Mouse (Mus musculus) neural tube, embryonic 13.5 days (tissue): ENCODE measurements at regions not wholly inside any gene's neighbourhood (a gene's known extent, or its start where the extent isn't known, plus 50 kb on each side); places are given as distances from the start of the nearest gene placed in this dataset.

Experiments
- ATAC-seq: fragments of 200-750 bp; cut with Nextera tagmentation; 2 replicates; pipeline ENCODE4 v1.8.0; 2017; ENCODE audit warnings: low read depth, mild to moderate bottlenecking, moderate TSS enrichment, moderate library complexity
- H3K27ac ChIP-seq: fragments of 300-500 bp; sonication (generic); replicated peaks from 2 replicates; pipeline ENCODE4 v1.5.1; 2015; ENCODE audit warnings: moderate library complexity, mild to moderate bottlenecking, inconsistent platforms
- H3K27me3 ChIP-seq: fragments of 300-500 bp; sonication (generic); 2 replicates; pipeline ENCODE4 v1.6.1; 2015; ENCODE audit warnings: mild to moderate bottlenecking, inconsistent platforms
- H3K36me3 ChIP-seq: fragments of 300-500 bp; sonication (generic); 2 replicates; pipeline ENCODE4 v1.6.1; 2015; ENCODE audit warnings: mild to moderate bottlenecking, inconsistent platforms
- H3K4me1 ChIP-seq: fragments of 300-500 bp; sonication (generic); replicated peaks from 2 replicates; pipeline ENCODE4 v1.6.1; 2015; ENCODE audit warnings: inconsistent platforms
- H3K4me2 ChIP-seq: fragments of 300-500 bp; sonication (generic); 2 replicates; pipeline ENCODE4 v1.6.1; 2015; ENCODE audit warnings: inconsistent platforms, mild to moderate bottlenecking, moderate library complexity
- H3K4me3 ChIP-seq: fragments of 300-500 bp; sonication (generic); 2 replicates; pipeline ENCODE4 v1.5.1; 2015; ENCODE audit warnings: mild to moderate bottlenecking, inconsistent platforms
- H3K9ac ChIP-seq: fragments of 300-500 bp; sonication (generic); 2 replicates; pipeline ENCODE4 v1.6.1; 2015; ENCODE audit warnings: moderate library complexity, mild to moderate bottlenecking, inconsistent platforms
- H3K9me3 ChIP-seq: fragments of 300-500 bp; sonication (generic); 2 replicates; pipeline ENCODE4 v1.6.1; 2016; ENCODE audit warnings: inconsistent platforms
- WGBS: fragments of 180-500 bp; shearing (Covaris S2); methylation state at CpG from one replicate; pipeline ENCODE4 v1.1.7; 2015; 5-methylcytosine and 5-hydroxymethylcytosine counted together

- WGBS, result 67% methylated on average over 4 of the region's 4 CpGs
- 0 out of 2 replicates have a peak, but pooled peaks cover 4% of the 10 kb centered on the region for H3K27me3 ChIP-seq
- no peak for ATAC-seq
- no peak overlapping the region for H3K27ac ChIP-seq
- no peak overlapping the region for H3K4me2 ChIP-seq
- H3K36me3 ChIP-seq, result no peaks in the 10 kb centered on the region
- no peak overlapping the region for H3K9ac ChIP-seq
- H3K4me1 ChIP-seq, result peaks cover 31% of the 10 kb centered on the region
- H3K4me3 ChIP-seq, result no peak overlapping the region
- H3K9me3 ChIP-seq, result peaks cover 4% of the 10 kb centered on the region; the same call in 1 of the 2 replicates
These were observed 102.2 kb upstream of the Sulf2 start for GRCm38 (mm10) chr2:166257666-166258065.

DNA sequence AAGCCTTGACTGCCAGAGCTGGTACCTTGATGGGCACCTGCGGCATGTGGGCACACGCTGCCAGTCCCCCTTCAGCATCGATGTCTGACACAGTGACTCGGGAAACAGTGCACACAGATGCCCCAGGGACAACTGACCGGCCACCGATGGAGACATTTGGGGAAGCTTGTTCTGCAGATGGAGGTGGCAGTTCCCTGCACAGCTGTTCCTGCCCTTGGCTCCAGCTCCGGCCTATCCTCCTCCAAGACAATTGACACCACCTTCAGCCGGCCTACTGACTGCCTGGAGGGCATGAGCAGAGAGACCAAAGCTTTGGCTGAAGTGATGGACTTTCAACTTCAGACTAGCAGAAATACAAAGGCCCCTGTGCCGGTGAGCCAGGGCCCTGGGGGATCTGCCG, 100.7 kb upstream of the Sulf2 start:
- H3K27me3 ChIP-seq, result 0 out of 2 replicates have a peak, but pooled peaks cover 4% of the 10 kb centered on the region
- peaks cover 4% of the 10 kb centered on the region; the same call in 1 of the 2 replicates for H3K9me3 ChIP-seq
- 83% methylated on average over 10 of the region's 10 CpGs for WGBS
- no peak for ATAC-seq
- no peak overlapping the region for H3K4me2 ChIP-seq
- no peak overlapping the region for H3K27ac ChIP-seq
- no peak overlapping the region for H3K9ac ChIP-seq
- peaks cover 22% of the 10 kb centered on the region for H3K4me1 ChIP-seq
- no peak overlapping the region for H3K4me3 ChIP-seq
- H3K36me3 ChIP-seq, result no peaks in the 10 kb centered on the region

DNA sequence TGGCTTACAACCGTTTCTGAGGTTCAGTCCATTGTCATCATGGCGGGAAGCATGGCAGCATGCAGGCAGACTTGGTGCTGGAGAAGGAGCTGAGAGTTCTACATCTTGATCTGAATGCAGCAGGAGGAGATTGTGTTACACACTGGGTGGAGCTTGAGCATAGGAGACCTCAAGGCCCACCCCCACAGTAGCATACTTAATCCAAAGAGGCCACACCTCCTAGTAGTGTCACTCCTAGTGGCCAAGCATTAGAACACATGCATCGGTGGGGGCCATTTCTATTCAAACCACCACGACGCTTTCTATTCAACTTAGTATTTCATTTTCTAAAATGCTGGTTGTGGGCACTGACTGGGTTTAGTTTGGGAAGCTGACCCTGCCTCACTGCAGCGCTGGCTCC, 99.1 kb upstream of the Sulf2 start:
- Histone ChIP-seq H3K9me3 (peaks cover 4% of the 10 kb centered on the region; the same call in 1 of the 2 replicates), H3K4me1 (peaks cover 16% of the 10 kb centered on the region), H3K27me3 (0 out of 2 replicates have a peak, but pooled peaks cover 3% of the 10 kb centered on the region), H3K27ac (no peak overlapping the region), H3K4me2 (no peak overlapping the region), H3K9ac (no peak overlapping the region), H3K36me3 (no peaks in the 10 kb centered on the region), H3K4me3 (no peak overlapping the region)
- WGBS, result 75% methylated on average over 6 of the region's 6 CpGs
- no peak for ATAC-seq

GRCm38 (mm10) chr2:166252107-166252506, 96.6 kb upstream of the Sulf2 start:
- no peaks in the 10 kb centered on the region for H3K36me3 ChIP-seq
- H3K4me1 ChIP-seq, result peaks cover 14% of the 10 kb centered on the region
- no peak overlapping the region for H3K4me3 ChIP-seq
- H3K27me3 ChIP-seq, result no peaks in the 10 kb centered on the region; the same call in 1 of the 2 replicates
- H3K27ac ChIP-seq, result no peak overlapping the region
- H3K4me2 ChIP-seq, result no peak overlapping the region
- peaks cover 3% of the 10 kb centered on the region; the same call in 1 of the 2 replicates for H3K9me3 ChIP-seq
- ATAC-seq, result no peak
- 91% methylated on average over 3 of the region's 3 CpGs for WGBS
- no peak overlapping the region for H3K9ac ChIP-seq

DNA sequence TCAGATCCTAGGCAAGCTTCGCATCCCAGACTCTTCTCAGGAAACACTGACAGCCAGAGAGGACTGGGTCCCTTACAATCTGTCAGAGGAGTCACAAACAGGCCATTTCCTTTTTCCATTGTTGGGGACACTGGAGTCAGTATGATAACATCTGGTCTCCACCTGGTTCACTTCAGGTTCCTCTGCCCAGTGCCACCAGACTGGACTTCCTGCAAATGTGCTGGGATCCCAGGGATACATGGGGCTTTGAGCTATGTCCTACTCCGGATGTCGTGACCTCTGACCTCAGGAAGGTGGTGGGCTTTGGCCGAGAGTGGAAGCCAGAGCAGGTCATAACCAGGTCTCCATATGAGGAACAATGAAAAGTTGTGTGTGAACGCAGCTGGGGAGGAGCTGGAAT, 96.0 kb upstream of the Sulf2 start:
- Histone ChIP-seq H3K9ac (no peak overlapping the region), H3K27ac (no peak overlapping the region), H3K4me1 (peaks cover 14% of the 10 kb centered on the region), H3K36me3 (no peaks in the 10 kb centered on the region), H3K4me3 (no peak overlapping the region), H3K27me3 (no peaks in the 10 kb centered on the region; the same call in 1 of the 2 replicates), H3K9me3 (no peaks in the 10 kb centered on the region), H3K4me2 (no peak overlapping the region)
- no peak for ATAC-seq
- 69% methylated on average over 5 of the region's 5 CpGs for WGBS

DNA sequence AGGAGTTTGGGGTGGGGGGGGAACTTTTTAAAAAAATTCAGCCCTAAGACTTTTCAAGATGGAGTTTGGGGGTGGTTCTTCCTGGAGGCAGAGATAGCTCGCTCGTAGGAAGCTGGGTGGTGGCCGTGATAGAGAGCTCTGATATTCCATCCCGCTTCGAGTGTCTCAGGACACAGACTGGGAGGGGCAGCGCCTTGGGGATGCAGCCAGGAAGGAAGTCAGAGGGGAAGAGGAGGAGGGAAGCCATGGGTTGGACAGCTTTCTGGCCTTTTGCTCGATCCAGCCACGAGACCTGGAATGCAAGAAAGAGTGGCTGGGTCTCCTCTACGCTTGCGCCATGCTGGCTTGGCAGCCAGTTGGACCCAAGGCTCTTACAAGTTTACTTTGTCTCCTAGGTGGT, 95.1 kb upstream of the Sulf2 start:
- peaks cover 14% of the 10 kb centered on the region for H3K4me1 ChIP-seq
- WGBS, result 86% methylated on average over 10 of the region's 10 CpGs
- H3K36me3 ChIP-seq, result no peaks in the 10 kb centered on the region
- no peak overlapping the region for H3K27ac ChIP-seq
- H3K4me3 ChIP-seq, result no peak overlapping the region
- no peaks in the 10 kb centered on the region for H3K9me3 ChIP-seq
- ATAC-seq, result no peak
- H3K9ac ChIP-seq, result no peak overlapping the region
- H3K4me2 ChIP-seq, result no peak overlapping the region
- no peaks in the 10 kb centered on the region; the same call in 1 of the 2 replicates for H3K27me3 ChIP-seq

DNA sequence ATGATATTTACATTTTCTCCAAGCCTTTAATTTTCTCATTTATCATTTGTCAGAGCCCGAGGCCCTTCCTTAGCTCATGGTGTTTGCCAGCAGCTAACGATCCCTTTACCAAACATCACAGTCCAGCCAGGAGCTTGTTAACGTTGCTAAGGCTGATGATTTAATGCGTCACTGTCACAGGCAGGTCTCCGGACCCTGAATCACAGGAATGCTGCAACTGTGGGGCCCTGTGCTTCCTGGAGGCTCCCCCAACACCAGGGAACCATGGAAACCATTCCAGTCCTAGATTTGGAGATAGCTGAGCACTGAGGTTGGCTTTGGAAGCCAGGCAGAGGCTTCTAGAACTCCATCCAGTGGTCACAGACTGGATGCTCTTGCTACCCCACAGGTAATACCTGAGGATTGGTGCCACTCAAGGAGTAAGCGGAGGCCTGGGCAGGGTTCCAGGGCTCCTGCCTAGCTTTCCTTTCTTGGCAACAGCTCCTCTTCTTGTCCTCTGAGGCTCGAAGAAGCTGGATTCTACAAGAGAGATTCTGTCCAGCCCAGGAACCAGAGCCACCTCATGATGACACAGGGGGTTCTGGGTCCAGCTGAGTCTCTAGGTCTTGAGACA, 94.0 kb upstream of the Sulf2 start:
- Histone ChIP-seq H3K9ac (no peak overlapping the region), H3K4me3 (no peak overlapping the region), H3K9me3 (no peaks in the 10 kb centered on the region), H3K27me3 (peaks cover 2% of the 10 kb centered on the region; the same call in 1 of the 2 replicates), H3K4me2 (no peak overlapping the region), H3K36me3 (no peaks in the 10 kb centered on the region), H3K27ac (0 out of 2 replicates have a peak overlapping the region, but pooled peaks have one; percentile 52), H3K4me1 (peaks cover 14% of the 10 kb centered on the region)
- WGBS, result 29% methylated on average over 7 of the region's 7 CpGs
- ATAC-seq, result no peak

GRCm38 (mm10) chr2:166246401-166247189, 91.1 kb upstream of the Sulf2 start:
- Histone ChIP-seq H3K9me3 (no peaks in the 10 kb centered on the region), H3K4me2 (no peak overlapping the region), H3K27me3 (peaks cover 2% of the 10 kb centered on the region; the same call in 1 of the 2 replicates), H3K4me3 (no peak overlapping the region), H3K4me1 (peaks cover 28% of the 10 kb centered on the region), H3K36me3 (no peaks in the 10 kb centered on the region), H3K9ac (no peak overlapping the region), H3K27ac (no peak overlapping the region)
- WGBS, result 77% methylated on average over 17 of the region's 17 CpGs
- ATAC-seq, result no peak

- no peak overlapping the region for H3K9ac ChIP-seq
These were observed 89.8 kb upstream of the Sulf2 start for GRCm38 (mm10) chr2:166245219-166245618.

GRCm38 (mm10) chr2:166242786-166243521, 87.5 kb upstream of the Sulf2 start:
- H3K9me3 ChIP-seq, result no peaks in the 10 kb centered on the region
- 70% methylated on average over 14 of the region's 14 CpGs for WGBS
- no peak overlapping the region for H3K9ac ChIP-seq
- H3K4me1 ChIP-seq, result peaks cover 22% of the 10 kb centered on the region
- H3K27me3 ChIP-seq, result peaks cover 2% of the 10 kb centered on the region; the same call in 1 of the 2 replicates
- no peak overlapping the region for H3K4me3 ChIP-seq
- H3K36me3 ChIP-seq, result no peaks in the 10 kb centered on the region
- ATAC-seq, result no peak
- H3K4me2 ChIP-seq, result no peak overlapping the region
- H3K27ac ChIP-seq, result peak overlapping the region; percentile 4; the same call in 1 of the 2 replicates

More at GRCm38 (mm10) chr2:166245219-166245618, 89.8 kb upstream of the Sulf2 start:
- WGBS, result 56% methylated on average over 8 of the region's 8 CpGs
- no peak for ATAC-seq
- no peak overlapping the region for H3K4me2 ChIP-seq
- H3K36me3 ChIP-seq, result no peaks in the 10 kb centered on the region
- H3K4me3 ChIP-seq, result no peak overlapping the region
- no peak overlapping the region for H3K27ac ChIP-seq
- peaks cover 28% of the 10 kb centered on the region for H3K4me1 ChIP-seq
- H3K9me3 ChIP-seq, result no peaks in the 10 kb centered on the region
- peaks cover 2% of the 10 kb centered on the region; the same call in 1 of the 2 replicates for H3K27me3 ChIP-seq

- no peak overlapping the region for H3K4me3 ChIP-seq
- H3K27me3 ChIP-seq, result 0 out of 2 replicates have a peak, but pooled peaks cover 2% of the 10 kb centered on the region
- H3K9ac ChIP-seq, result no peak overlapping the region
- no peak overlapping the region for H3K27ac ChIP-seq
- H3K9me3 ChIP-seq, result no peaks in the 10 kb centered on the region
- peaks cover 31% of the 10 kb centered on the region for H3K4me1 ChIP-seq
- no peak overlapping the region for H3K4me2 ChIP-seq
- 89% methylated on average over 3 of the region's 3 CpGs for whole genome bisulfite sequencing
- no peaks in the 10 kb centered on the region for H3K36me3 ChIP-seq
- no peak for ATAC-seq
These were observed 85.8 kb upstream of the Sulf2 start for GRCm38 (mm10) chr2:166241310-166241709.

DNA sequence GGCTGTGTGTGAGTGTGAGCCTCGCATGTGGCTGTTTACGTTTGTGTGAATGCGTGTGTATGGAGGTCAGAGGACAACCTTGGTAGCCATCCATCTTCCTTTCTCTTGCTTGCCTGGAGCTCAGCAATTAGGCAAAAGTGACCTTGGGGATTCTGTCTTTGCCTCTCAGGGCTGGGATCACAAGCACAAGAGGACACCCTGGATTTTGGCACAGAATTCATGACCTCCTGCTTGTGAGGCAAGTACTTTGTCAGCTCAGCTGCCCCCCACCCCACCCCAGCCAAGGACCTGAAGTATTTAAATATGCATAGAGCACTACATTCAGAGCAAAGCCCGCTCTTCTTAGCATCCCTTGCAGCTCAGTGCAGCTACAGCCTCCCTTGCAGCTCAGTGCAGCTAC, 84.6 kb upstream of the Sulf2 start:
- Histone ChIP-seq H3K4me1 (peaks cover 31% of the 10 kb centered on the region), H3K4me3 (no peak overlapping the region), H3K9ac (no peak overlapping the region), H3K4me2 (no peak overlapping the region), H3K9me3 (no peaks in the 10 kb centered on the region), H3K27ac (no peak overlapping the region), H3K27me3 (0 out of 2 replicates have a peak, but pooled peaks cover under 1% of the 10 kb centered on the region), H3K36me3 (no peaks in the 10 kb centered on the region)
- 69% methylated on average over 4 of the region's 4 CpGs for WGBS
- no peak for ATAC-seq
